17 mouse cellular contexts compared by ENCODE assay signal in the genomic region with DNA sequence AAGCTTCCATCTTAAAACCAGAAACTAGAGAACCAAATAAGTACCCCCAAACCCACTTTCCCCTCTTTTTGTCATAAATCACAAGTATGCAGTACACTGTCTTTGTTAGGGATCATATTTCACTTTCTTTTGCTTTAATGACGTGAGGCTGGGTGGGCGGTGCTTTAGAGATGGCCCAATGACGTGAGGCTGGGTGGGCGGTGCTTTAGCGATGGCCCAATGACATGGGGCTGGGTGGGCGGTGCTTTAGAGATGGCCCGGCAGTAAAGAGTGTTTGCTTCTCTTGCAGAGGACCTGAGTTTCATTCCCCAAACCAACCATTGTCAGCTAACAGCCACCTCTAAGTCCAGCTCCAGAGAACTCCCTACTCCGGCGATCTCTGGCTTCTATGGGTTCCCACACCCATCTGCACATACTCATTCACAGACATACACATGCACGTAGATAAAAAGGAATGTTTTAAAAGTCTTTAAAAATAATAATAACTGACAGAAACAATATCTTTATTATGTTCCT. TPM values are rescaled to one million over a fixed set of nuclear protein-coding genes. Genes with fewer than 3 reads are reported as not detected.
"Had no signal": no experiment of that assay in that cellular context is flagged by ENCODE, and none has a peak within 500 bp of the region (broad histone marks: within the 10 kb centered on the region; RNA-seq: fewer than 3 reads in every experiment).

No protein-coding gene starts in this region.

- ATAC-seq: midbrain, embryonic 16.5 days had no signal

- H3K27me3 ChIP-seq: liver, embryonic 15.5 days; midbrain, embryonic 12.5 days; neural tube, embryonic 13.5 days had no signal

- DNase-seq: kidney, postnatal 14 days; lung, adult 2 months; lung, postnatal 10 days; retina, postnatal 1 day; right cerebral cortex, postnatal 4 days; spleen, adult 18-20 months; thymus, postnatal 36 days had no signal

- H3K27ac ChIP-seq: left cerebral cortex, adult 2 months; limb, embryonic 10.5 days; liver, embryonic 15.5 days; macrophage; midbrain, embryonic 12.5 days; neural tube, embryonic 13.5 days had no signal

- H3K36me3 ChIP-seq: limb, embryonic 10.5 days; liver, embryonic 15.5 days; midbrain, embryonic 12.5 days; neural tube, embryonic 13.5 days had no signal

- H3K4me3 ChIP-seq: left cerebral cortex, adult 2 months; limb, embryonic 10.5 days; liver, embryonic 15.5 days; megakaryocyte, embryonic 14.5 days; midbrain, embryonic 12.5 days; neural tube, embryonic 13.5 days had no signal

- H3K9me3 ChIP-seq: limb, embryonic 10.5 days; liver, embryonic 15.5 days; midbrain, embryonic 12.5 days; neural tube, embryonic 13.5 days had no signal

- H3K4me1 ChIP-seq: limb, embryonic 10.5 days; liver, embryonic 15.5 days had no signal

- H3K4me2 ChIP-seq: liver, embryonic 11.5 days; liver, embryonic 15.5 days; midbrain, embryonic 12.5 days; neural tube, embryonic 13.5 days had no signal

- H3K9ac ChIP-seq: liver, embryonic 15.5 days; midbrain, embryonic 12.5 days; neural tube, embryonic 13.5 days had no signal

RNA-seq across cellular contexts. Expression of gene Siah3, which starts 59.2 kb away (rescaled TPM):
- polyA plus RNA-seq: limb, embryonic 10.5 days; macrophage; thymus, postnatal 0 days had no signal
